Mouse (Mus musculus) neural tube, postnatal 0 days (tissue): ENCODE results near the gene Prss16. TPM values are rescaled to one million over a fixed set of nuclear protein-coding genes. Genes with fewer than 3 reads are reported as not detected.

Experiments
- microRNA-seq: library from miRNA; unstranded; fragments of <30 nt; microRNA quantifications from one replicate; pipeline ENCODE4, GENCODE M21; 2016
- polyA plus RNA-seq: library from polyadenylated mRNA; unstranded; fragments of >200 nt; fragmentation: Nextera tagmentation; extraction: Ambion mirVana; gene quantifications from 2 replicates; pipeline ENCODE4 v1.2.1, GENCODE M21; 2015

Gene Prss16
- polyA plus RNA-seq: 0.21 and 0.29 TPM in 2 replicates

DNA sequence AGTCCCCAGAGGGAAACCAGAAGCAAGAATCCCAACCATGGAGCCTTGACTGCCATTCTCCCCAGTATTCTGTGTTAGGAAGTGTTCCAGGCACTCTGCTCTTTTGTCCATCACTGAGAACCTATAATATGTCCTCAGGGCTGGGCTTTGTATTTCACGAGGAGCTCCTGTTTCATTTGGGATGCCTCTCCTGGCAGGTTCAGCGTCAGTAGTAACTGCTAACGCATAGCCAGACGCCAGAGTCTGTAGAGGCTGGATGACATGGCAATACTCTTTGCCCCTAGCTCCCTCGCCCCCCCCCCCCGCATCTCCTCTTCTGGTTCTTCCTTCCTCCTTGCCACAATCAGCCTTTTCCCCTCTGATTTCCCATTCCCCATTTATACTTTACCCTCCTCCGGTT is at the start of gene Prss16:
Gene Prss16, minus strand, starts transcription at position 101 of the 400 bp plus-strand sequence.

GRCm38 (mm10) chr13:22042568-22043502 is 33.3 kb upstream of the Prss16 start, which contains the start of the genes Hist1h2ag and Hist1h2bj:
TSS of gene Hist1h2ag (minus strand) at chr13:22042944.
TSS of gene Hist1h2bj (plus strand) at chr13:22043214.

GRCm38 (mm10) chr13:22041142-22041536 is 31.6 kb upstream of the Prss16 start, which contains the start of gene Hist1h4i:
TSS of gene Hist1h4i (minus strand) at chr13:22041362.

GRCm38 (mm10) chr13:22035267-22036148 is 26.0 kb upstream of the Prss16 start, which contains the start of the genes Hist1h2ah and Hist1h2bk:
TSS of gene Hist1h2ah (minus strand) at chr13:22035568.
TSS of gene Hist1h2bk (plus strand) at chr13:22035870.

DNA sequence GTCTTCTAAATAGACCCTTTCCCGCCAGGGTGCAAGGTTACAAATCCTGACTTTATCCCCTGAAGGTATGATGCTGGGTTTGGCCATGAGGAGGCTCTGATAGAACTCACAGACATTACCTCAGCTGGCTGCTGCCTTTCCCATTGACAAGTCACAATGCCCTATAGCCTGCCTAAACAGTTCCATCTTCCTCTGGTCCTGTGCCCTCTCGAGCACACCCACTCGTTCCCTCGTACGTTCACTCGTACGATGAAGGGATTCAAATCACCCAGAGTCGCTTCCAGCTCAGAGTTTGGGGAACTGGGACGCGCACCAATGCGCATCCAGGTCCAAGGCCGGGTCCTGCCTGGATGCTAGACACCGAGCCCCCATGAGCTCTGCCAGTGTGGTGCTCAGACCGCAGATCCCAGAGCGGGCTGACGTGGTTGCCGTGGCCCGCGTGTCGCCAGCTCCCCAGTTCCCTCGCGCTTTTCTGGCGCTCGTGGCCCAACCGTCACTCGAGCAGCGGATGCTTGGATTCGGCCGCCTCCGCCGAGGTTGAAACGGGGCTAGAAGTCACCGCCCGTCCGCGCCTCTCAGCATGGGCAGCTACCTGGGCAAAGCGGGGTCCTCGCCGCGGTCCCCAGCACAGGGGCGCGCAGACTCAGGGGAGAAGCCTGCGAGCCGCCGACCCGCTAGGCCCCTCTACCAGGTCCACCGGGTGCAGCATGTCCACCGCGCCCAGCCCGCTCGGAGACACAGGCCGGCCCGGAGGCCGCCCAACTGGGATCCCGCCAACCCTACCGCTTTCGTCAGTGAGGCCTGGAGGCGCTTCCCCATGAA is 28.4 kb downstream of the Prss16 start, which contains the start of gene Pom121l2:
Gene Pom121l2, plus strand, starts transcription at position 214 of the 822 bp plus-strand sequence.

Small RNAs within 50 kb of the gene (microRNA-seq; reads per million reads assigned to microRNA genes)
- not detected for gene Gm44390
- gene Gm44486: not detected

Other genes with a start within 250 kb of the Prss16 start
- gene Hist1h1b, start 229.1 kb downstream of the Prss16 start, polyA plus RNA-seq: 2.4 and 2.9 TPM in 2 replicates
- 12.2 and 12.5 TPM in 2 replicates for gene Hist1h3i, start 226.4 kb downstream of the Prss16 start, polyA plus RNA-seq
- gene Hist1h2an, start 222.5 kb downstream of the Prss16 start, polyA plus RNA-seq: 2.3 and 3.8 TPM in 2 replicates
- 0.71 TPM in 1 of 2 replicates, not detected in the other for gene Hist1h2bp, start 222.3 kb downstream of the Prss16 start, polyA plus RNA-seq
- 1.8 and 3.8 TPM in 2 replicates for gene Hist1h2bq, start 199.5 kb downstream of the Prss16 start, polyA plus RNA-seq
- gene Hist1h2ao, start 199.3 kb downstream of the Prss16 start, polyA plus RNA-seq: not detected in 2 replicates
- not detected in 2 replicates for gene Hist1h4m, start 198.0 kb downstream of the Prss16 start, polyA plus RNA-seq
- 2.5 and 3.3 TPM in 2 replicates for gene Hist1h4n, start 177.5 kb downstream of the Prss16 start, polyA plus RNA-seq
- gene Hist1h2ap, start 176.2 kb downstream of the Prss16 start, polyA plus RNA-seq: 265 and 280 TPM in 2 replicates
- 1.7 and 4.2 TPM in 2 replicates for gene Hist1h2br, start 176.0 kb downstream of the Prss16 start, polyA plus RNA-seq
- 5.3 and 6.1 TPM in 2 replicates for gene Zfp184, start 64.6 kb downstream of the Prss16 start, polyA plus RNA-seq
- not detected in 2 replicates for gene Pom121l2, start 28.5 kb downstream of the Prss16 start, polyA plus RNA-seq
- 4.0 TPM in 1 of 2 replicates, not detected in the other for gene Hist1h2ah, start 25.8 kb upstream of the Prss16 start, polyA plus RNA-seq
- not detected in 2 replicates for gene Hist1h2bk, start 26.1 kb upstream of the Prss16 start, polyA plus RNA-seq
- gene Hist1h4i, start 31.6 kb upstream of the Prss16 start, polyA plus RNA-seq: 3.4 and 3.5 TPM in 2 replicates
- not detected in 2 replicates for gene Hist1h2ag, start 33.2 kb upstream of the Prss16 start, polyA plus RNA-seq
- gene Hist1h2bj, start 33.5 kb upstream of the Prss16 start, polyA plus RNA-seq: 1.9 TPM in 1 of 2 replicates, not detected in the other
- not detected in 2 replicates for gene Vmn1r188, start 74.7 kb upstream of the Prss16 start, polyA plus RNA-seq
- not detected in 2 replicates for gene Vmn1r189, start 96.1 kb upstream of the Prss16 start, polyA plus RNA-seq
- gene Vmn1r191, start 174.2 kb upstream of the Prss16 start, polyA plus RNA-seq: not detected in 2 replicates
- gene Vmn1r192, start 181.4 kb upstream of the Prss16 start, polyA plus RNA-seq: not detected in 2 replicates
- not detected in 2 replicates for gene Vmn1r193, start 213.4 kb upstream of the Prss16 start, polyA plus RNA-seq
- gene Vmn1r194, start 234.5 kb upstream of the Prss16 start, polyA plus RNA-seq: not detected in 2 replicates